Mouse (Mus musculus): Measurements from ENCODE around the gene Inf2. TPM values are rescaled to one million over a fixed set of nuclear protein-coding genes. Genes with fewer than 3 reads are reported as not detected.

The Inf2 gene
- total RNA-seq, 2 experiments from 2014 or later = 131 to 151 TPM

DNA sequence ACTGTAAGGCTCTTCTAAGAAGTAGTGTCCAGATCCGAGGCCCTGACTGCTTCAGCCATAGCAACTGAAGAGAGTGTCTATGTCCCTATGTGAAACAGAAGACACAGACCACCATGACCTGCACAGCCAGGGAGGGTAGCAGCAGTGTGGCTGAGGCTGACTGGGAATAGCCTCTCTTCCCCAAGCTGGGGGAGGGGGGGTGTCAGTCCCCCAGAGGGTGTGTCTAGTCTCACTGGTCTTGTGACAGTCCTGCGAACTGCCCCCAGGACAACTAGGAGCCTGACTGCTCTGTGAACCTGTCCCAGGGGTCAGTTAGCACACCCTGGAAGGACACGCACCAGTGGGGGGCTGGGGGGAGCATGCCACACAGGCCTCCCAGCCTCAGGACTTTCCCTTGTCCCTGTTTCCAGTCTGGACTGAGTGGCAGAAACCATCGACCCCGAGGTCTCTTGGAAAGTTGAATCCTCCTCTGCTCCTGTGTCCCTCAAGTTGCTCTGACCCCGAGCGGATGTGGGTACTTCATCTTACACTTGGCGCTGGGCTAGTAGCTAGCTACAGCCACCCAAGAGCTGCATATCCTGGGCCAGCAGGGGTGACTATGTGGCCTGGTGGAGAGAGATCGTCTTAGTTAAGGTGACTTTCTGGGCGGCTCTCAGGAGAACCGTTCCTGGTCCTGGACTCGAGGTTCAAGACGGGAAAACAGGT lies 30.5 kb downstream of the Inf2 start:
- intact Hi-C loops (cut with DNase I) = no loop called here
- DNase-seq (ENCODE audit: extremely low spot score in 1 of 2, low spot score in 2 of 2) = no peak
- H3K27ac ChIP-seq = peak overlapping the region; percentile 90

DNA sequence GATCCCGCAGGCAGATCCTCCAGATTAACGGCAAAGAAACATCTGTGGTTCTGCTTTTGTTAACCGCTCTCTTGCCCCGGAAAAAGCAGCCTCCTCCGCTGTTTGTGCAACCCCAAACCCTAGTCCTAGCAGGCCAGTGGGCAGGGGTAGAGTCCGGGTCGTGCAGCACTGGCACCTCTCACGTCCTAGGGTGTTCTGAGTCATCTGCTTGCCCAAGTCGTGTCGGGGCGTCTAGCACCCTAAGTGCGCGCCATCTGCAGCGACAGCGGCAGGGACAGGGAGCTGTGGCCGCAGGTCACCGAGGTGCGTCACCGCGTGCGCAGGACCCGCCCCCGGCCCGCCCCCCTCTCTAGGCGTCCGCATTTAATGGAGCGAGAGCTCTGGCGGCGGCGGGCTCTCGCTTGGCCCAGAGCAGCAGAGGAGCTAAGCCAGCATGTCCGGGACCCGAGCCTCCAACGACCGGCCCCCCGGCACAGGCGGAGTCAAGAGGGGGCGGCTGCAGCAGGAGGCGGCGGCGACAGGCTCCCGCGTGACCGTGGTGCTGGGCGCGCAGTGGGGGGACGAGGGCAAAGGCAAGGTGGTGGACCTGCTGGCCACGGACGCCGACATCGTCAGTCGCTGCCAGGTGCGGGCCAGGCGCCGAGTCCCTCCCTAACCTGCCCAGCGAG lies 31.2 kb downstream of the Inf2 start, which contains the start of gene Adssl1:
Gene Adssl1 (plus strand): TSS at position 360 of the 668 bp plus-strand sequence.
- peak within 1 kb of the TSS; percentile 66 for H3K4me3 ChIP-seq
- intact Hi-C loops (cut with DNase I) = loop anchor here (5.0 kb wide), 1 partner anchor 123 kb away; no protein-coding TSS in a partner anchor
- peak within 1 kb of the TSS; percentile 90 for H3K27ac ChIP-seq
- no peak for TF ChIP-seq CTCF (IDR thresholded peaks at IDR 0.05)
- DNase-seq (ENCODE audit: extremely low spot score in 1 of 2, low spot score in 2 of 2) = peak; percentile 57 to 65

More for the DNA sequence above, 30.5 kb downstream of the Inf2 start:
- no peak for TF ChIP-seq CTCF (IDR thresholded peaks at IDR 0.05)
- peak overlapping the region; percentile 66 for H3K4me3 ChIP-seq

DNA sequence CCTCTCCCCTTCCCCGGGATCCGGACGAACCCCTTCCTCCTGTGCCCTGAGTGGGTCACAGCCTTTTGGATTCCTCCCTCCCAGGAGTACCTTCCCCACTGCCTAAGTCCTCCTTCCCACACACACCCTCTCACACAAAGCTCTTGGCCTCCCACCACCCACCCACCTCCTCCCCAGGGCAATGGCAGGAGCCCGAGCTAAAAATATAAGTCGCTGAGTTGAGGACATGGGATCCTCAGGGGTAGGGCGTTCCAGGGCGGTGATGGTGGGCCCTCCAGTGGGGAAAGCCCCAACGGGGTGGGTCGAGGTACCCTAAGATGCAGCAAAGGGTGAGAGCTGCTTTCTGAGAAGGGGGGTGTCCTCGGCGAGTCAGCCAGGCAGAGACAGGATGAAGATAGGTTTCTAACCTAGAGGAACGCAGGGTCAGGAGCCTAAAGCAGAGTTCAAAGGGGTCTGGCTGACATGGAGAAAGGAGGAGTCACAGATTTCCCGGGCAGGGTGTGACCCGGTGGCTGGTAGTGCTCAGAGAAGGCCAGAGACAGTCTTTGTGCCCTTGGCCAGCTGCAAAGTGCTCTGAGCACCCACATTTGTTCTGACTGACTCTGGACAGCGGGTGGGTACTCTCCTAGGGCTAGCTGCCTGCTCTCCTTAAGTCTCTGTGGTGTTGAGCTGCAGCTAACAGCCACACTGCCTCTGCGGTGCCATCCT lies 31.9 kb downstream of the Inf2 start:
- peak overlapping the region; percentile 90 for H3K27ac ChIP-seq
- peak overlapping the region; percentile 66 for H3K4me3 ChIP-seq
- intact Hi-C loops (cut with DNase I) = loop anchor here (5.0 kb wide), 1 partner anchor 123 kb away; no protein-coding TSS in a partner anchor
- no peak for DNase-seq (ENCODE audit: extremely low spot score in 1 of 2, low spot score in 2 of 2)
- TF ChIP-seq CTCF (IDR thresholded peaks at IDR 0.05) = no peak

DNA sequence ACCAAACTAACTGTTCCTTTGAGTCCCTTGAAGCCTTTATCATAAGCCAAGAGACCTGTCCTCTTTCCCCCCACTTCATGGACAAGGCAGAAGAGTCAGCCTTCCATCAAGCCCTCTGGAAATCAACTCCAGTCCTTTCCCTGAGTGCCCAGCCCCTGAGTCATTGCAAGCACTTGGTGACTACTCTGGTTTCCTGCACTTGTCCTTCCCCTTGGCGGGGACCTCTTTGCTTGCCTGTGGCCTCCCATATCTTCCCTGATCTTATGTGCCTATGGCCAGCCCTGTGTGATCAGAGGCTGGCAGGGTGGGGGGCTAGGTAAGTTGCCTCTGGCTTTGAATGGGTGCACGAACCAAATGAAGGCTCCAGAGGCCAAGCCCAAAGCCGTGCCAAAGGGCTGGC lies 33.3 kb downstream of the Inf2 start:
- TF ChIP-seq CTCF (IDR thresholded peaks at IDR 0.05) = no peak
- DNase-seq (ENCODE audit: extremely low spot score in 1 of 2, low spot score in 2 of 2) = no peak
- intact Hi-C loops (cut with DNase I) = loop anchor here (5.0 kb wide), 1 partner anchor 125 kb away; no protein-coding TSS in a partner anchor
- H3K4me3 ChIP-seq = no peak overlapping the region
- no peak overlapping the region for H3K27ac ChIP-seq

DNA sequence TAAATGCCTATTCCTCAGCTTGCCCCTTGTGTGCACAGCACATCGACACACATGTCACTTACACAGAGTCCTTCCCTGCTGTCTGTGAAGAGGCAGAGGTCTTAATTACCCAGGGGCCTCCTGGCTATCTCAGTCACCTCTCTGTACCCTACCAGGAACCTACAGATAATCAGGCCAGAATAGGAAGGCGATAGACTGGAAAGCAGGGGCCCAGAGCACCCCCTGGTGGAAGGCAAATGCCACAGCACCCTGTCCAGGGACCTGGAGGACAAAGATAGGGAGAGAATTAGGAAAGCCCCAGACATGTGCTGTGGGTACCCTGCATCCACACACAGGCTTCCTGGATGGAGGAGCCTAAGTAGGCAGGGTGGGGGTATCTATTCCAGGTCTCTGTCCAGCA lies 35.2 kb downstream of the Inf2 start:
- Histone ChIP-seq H3K27ac (peak overlapping the region; percentile 9; the same call in 1 of the 2 replicates), H3K4me3 (no peak overlapping the region)
- intact Hi-C loops (cut with DNase I) = loop anchor here (1.0 to 5.0 kb wide), 2 partner anchors 71 to 126 kb away; no protein-coding TSS in a partner anchor
- DNase-seq (ENCODE audit: extremely low spot score in 1 of 2, low spot score in 2 of 2) = peak; percentile 64 to 68
- peak; percentile 97 for TF ChIP-seq CTCF (IDR thresholded peaks at IDR 0.05)

DNA sequence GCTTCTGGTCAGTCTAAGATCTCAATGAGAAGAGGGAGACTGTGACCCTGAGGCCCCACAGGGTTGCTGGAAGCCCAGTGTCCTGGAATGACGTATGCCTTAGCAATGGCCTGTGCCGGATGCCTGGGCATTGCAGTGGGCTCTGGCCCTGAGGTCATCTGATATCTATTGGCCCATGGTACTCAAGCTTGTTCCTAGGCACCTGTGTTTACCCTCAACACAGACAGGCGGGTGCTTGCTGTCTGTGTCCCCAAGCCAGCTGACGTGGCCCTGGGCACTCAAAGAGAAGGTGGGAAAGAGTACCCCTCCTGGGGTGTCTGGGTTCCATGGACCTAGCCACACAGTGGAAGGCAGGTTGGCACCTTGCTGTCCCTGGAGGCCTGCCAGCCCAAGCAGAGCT lies 37.1 kb downstream of the Inf2 start:
- intact Hi-C loops (cut with DNase I) = no loop called here

DNA sequence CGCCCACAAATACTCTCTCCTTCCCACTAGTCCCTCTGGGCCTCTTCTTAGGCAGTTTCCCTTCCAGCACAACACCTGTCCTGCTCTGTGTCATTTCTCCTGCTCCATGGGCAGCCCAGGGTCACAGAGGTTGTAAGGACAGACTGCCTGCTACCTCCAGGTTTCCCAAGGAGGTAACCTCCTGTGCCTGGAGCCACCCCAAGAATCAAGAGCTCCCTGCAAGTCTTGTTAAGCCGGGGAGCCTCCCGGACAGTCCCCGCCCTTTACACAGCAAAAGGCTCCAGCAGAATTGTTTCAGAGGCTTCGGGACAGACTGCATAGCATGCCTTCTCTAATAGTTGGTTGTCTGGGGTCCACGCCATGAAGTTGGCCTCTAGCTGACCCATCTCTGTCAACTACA lies 37.9 kb downstream of the Inf2 start:
- no peak for TF ChIP-seq CTCF (IDR thresholded peaks at IDR 0.05)
- Histone ChIP-seq H3K4me3 (no peak overlapping the region), H3K27ac (no peak overlapping the region)
- no peak for DNase-seq (ENCODE audit: extremely low spot score in 1 of 2, low spot score in 2 of 2)
- intact Hi-C loops (cut with DNase I) = no loop called here

More for the DNA sequence above, 37.1 kb downstream of the Inf2 start:
- no peak for TF ChIP-seq CTCF (IDR thresholded peaks at IDR 0.05)
- Histone ChIP-seq H3K4me3 (no peak overlapping the region), H3K27ac (no peak overlapping the region)
- DNase-seq (ENCODE audit: extremely low spot score in 1 of 2, low spot score in 2 of 2) = no peak

DNA sequence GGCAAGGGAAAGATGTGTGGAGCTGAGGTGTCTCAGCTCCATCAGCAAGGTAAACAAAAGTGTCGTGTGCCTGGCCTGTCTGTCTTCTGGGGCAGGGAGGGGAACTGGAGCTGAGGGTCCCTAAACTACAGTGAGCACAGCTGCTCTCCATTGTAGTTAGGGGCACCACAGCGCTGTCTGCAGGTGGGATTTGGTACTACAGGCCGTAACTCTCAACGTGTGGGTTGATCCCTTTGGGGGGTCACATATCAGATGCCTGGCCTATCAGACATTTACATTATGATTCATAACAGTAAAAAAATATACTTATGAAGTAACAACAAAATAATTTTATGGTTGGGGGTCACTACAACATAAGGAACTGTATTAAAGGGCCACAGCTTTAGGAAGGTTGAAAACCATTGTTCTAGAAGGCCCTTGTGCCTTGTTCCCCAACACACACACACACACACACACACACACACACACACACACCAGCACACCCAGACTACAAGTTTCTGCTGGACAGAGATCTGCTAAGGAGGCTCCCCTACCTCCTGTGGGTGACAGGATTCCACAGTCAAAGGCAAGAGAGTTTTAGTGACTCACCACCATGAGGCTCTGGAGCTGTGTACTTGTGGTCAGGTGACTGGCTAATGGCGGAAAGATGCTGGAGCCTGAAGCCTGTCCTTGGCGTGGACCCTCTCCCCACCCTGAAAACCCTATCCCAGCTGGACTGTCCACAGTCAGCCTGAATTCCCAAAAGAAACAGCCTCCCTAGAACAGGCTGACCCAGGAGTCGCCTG lies 38.7 kb downstream of the Inf2 start:
- peak; percentile 49 for TF ChIP-seq CTCF (IDR thresholded peaks at IDR 0.05)
- no peak for DNase-seq (ENCODE audit: extremely low spot score in 1 of 2, low spot score in 2 of 2)
- intact Hi-C loops (cut with DNase I) = no loop called here
- no peak overlapping the region for H3K27ac ChIP-seq
- H3K4me3 ChIP-seq = no peak overlapping the region

DNA sequence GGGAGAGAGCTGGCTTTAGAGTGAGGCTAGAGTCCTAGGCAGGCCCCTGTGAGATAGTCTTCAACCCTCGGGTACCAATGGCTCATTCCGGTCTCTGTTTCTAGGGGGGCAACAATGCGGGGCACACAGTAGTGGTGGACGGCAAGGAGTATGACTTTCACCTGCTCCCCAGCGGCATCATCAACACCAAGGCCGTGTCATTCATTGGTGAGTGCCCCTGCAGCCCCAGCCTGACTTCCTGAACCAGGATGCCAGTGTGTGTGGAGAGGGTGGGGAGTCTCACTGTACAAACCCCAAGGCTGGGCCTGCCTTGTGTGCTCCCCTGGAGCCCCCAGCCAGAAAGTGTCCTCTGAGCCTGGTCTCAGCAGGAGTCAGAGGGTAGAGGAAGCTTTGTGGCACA lies 39.6 kb downstream of the Inf2 start:
- intact Hi-C loops (cut with DNase I) = no loop called here
- no peak for DNase-seq (ENCODE audit: extremely low spot score in 1 of 2, low spot score in 2 of 2)
- no peak for TF ChIP-seq CTCF (IDR thresholded peaks at IDR 0.05)
- Histone ChIP-seq H3K4me3 (no peak overlapping the region), H3K27ac (no peak overlapping the region)

DNA sequence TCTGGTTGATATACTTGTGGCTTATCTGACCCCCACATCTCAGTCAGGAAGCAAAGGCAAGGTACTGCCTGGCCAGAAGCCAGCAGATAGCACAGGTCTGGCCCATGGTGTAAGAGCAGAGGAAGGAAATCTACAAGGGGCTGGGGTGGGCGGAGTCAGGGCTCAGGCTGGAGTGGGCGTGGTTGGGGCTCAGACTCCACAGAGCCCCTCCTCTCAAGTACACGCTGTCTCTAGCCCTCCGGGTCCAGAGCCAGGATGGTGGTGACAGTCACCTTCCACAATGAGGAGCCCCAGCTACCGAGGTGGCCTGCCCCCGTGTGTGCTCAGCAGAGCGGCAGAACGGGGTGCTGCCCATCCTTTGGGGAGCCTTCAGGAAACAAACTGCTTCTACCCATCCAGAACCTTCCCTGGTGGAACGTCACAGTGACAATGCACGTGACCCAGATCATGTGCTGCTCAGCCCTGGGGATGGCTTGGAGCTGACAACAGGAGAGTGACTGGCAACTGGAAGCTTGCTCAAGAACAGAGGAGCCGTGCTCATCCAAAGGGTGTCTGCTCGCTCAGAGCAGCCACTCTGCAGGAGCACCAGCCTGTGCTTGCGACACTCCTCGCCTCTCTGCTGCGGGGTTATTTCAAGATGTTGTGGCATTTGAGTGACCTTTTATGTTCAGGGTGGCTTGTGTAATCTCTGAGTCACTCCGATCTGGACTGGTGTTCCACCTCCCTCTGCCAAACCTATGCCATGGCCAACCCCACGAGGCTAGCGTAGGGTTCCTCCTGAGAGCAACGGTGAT lies 40.5 kb downstream of the Inf2 start:
- intact Hi-C loops (cut with DNase I) = no loop called here
- TF ChIP-seq CTCF (IDR thresholded peaks at IDR 0.05) = no peak
- peak in 1 of 2 experiments; percentile 27 for DNase-seq (ENCODE audit: extremely low spot score in 1 of 2, low spot score in 2 of 2)
- Histone ChIP-seq H3K27ac (peak overlapping the region; percentile 72), H3K4me3 (no peak overlapping the region)

All from left cerebral cortex, adult 2 months (tissue).